Mouse (Mus musculus): ENCODE results near the gene Pten. TPM values are rescaled to one million over a fixed set of nuclear protein-coding genes. Genes with fewer than 3 reads are reported as not detected.

The Pten gene
- polyA plus RNA-seq (2021; fragmentation: Nextera tagmentation), result 20.2 and 29.2 TPM in 2 replicates
- long read RNA-seq, experiment 1, full-length matches to known transcripts, result 6 of 41 reads
- long read RNA-seq, experiment 1, partial matches to known transcripts, result 4 of 41 reads
- long read RNA-seq, experiment 1, other reads (novel, unspliced or antisense), result 31 of 41 reads
- long read RNA-seq, experiment 2, full-length matches to known transcripts, result 4 of 95 reads
- long read RNA-seq, experiment 2, partial matches to known transcripts, result 5 of 95 reads
- long read RNA-seq, experiment 2, other reads (novel, unspliced or antisense), result 86 of 95 reads

DNA sequence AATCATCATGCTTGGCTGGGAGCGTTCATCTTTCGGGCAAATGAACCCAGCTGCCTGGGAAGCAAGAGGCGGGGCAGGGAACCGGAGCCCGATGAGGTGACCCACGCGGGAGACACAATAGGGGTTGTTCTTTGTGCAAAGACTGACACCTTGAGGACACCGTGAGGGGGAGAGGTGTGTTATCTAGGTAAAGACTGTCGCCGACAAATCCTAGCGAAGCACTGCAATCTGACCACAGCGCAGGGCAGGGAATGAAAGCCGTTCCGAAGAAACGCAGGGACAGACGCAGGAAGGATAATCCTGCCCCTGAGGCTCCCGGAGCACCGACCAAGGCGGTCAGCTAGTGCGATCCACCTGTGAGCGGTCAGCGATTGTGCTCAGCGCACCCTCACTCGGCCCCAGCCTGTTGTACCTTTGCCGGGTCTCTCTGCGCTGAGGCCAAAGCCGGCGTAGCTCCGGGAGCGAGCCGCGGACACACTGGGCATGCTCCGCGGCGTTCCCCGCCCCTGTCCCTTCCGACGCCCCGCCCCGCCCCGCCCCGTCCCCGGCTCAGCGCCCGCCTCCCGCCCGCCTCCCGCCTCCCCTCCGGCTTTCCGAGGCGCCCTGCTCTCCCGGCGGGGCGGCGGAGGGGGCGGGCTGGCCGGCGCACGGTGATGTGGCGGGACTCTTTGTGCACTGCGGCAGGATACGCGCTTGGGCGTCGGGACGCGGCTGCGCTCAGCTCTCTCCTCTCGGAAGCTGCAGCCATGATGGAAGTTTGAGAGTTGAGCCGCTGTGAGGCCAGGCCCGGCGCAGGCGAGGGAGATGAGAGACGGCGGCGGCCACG lies at the start of gene Pten:
Pten (plus strand) TSS at position 598 of the 826 bp plus-strand sequence.

DNA sequence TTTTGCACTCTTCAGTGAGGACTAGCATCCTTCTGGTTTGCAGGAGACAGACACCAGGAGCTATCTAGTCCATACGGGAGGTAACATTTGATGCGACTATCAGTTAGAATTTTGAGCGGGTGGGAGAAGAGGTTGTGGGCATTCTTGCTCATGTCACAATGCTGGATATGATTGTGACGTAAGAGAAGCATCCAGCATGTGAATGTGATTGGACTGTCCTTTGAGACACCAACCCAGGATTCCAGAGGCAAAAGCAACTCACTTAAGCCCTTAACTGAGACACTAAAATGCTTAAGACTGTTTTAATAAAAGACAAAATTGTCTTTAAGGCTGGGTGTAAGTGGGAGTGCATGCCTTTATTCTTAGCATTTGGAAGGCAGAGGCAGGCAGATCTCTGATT lies 17.6 kb upstream of the Pten start, which contains the start of gene Atad1:
Atad1 (minus strand) TSS at position 101 of the 400 bp plus-strand sequence.

Other genes with a start within 250 kb of the Pten start
- gene Papss2, start 161.7 kb upstream of the Pten start, polyA plus RNA-seq (2021; fragmentation: Nextera tagmentation), result 6.1 and 6.9 TPM in 2 replicates
- gene Atad1, start 17.7 kb upstream of the Pten start, polyA plus RNA-seq (2021; fragmentation: Nextera tagmentation), result 66.6 and 80.8 TPM in 2 replicates